Mouse (Mus musculus): ENCODE measurements around the gene Iqub. TPM values are rescaled to one million over a fixed set of nuclear protein-coding genes. Genes with fewer than 3 reads are reported as not detected.
A peak's percentile ranks its signal among the peaks of the same experiment; 100 is the strongest.

Iqub gene
- 0.27 and 0.31 TPM in 2 replicates for polyA plus RNA-seq (2015; fragmentation: Nextera tagmentation; extraction: Ambion mirVana)

DNA sequence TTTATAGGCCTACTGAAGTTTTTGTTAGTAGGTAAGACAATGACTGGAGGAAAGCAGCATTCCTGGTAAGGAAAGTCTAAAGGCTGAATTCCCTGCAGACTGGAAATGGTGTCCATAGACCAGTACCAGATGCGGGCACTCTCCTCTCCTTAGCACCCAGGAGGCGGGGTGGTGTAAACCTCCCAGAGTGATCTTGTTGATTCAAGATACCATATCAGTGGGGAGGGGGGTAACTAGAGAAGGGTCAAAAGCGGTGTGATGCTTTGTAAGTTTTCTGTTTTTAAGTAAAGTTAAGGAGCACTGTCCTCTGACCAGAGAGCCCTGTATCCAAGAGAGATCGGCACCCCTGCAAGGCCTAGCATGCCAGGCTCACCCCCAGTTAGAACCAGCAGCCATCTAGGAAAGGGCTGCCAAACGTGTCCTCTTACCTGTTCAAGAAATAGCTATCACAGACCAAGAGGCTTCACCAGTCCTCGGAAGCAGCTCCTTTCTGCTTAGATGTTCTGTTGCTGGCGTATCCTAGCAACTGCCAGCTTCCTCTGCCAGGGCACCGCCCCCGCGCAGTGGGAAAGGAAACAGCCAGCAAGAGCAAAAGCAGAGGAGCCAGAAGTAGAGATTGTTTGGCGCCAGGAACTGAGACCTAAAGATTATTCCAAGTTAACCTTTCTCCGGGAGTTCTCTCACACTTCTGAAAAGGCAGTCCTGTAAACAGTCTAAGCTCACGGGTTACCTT, at the start of gene Iqub:
Iqub (minus strand) TSS at position 516 of the 733 bp plus-strand sequence.
- H3K4me3 ChIP-seq, result peak within 1 kb of the TSS; percentile 10; the same call in 1 of the 2 replicates
- peak within 1 kb of the TSS; percentile 52 for H3K4me2 ChIP-seq
- peak; percentile 58; the same call in 1 of the 2 replicates for ATAC-seq (ENCODE audit: extremely low read depth, insufficient number of reproducible peaks, low FRiP score, low TSS enrichment)
- H3K27ac ChIP-seq (replicated peaks), result peak within 1 kb of the TSS; percentile 60; the same call in 1 of the 2 replicates
- peak within 1 kb of the TSS; percentile 25; the same call in 1 of the 2 replicates for H3K9ac ChIP-seq
- 15% methylated on average over 13 of the region's 13 CpGs for WGBS
- peaks cover 22% of the 10 kb centered on the region for H3K36me3 ChIP-seq
- no peaks in the 10 kb centered on the region for H3K27me3 ChIP-seq (replicated peaks)
- no peaks in the 10 kb centered on the region for H3K9me3 ChIP-seq
- peaks cover 11% of the 10 kb centered on the region for H3K4me1 ChIP-seq

- no peak for ATAC-seq (ENCODE audit: extremely low read depth, insufficient number of reproducible peaks, low FRiP score, low TSS enrichment)
These were observed 49.2 kb upstream of the Iqub start for GRCm38 (mm10) chr6:24564081-24564480.

DNA sequence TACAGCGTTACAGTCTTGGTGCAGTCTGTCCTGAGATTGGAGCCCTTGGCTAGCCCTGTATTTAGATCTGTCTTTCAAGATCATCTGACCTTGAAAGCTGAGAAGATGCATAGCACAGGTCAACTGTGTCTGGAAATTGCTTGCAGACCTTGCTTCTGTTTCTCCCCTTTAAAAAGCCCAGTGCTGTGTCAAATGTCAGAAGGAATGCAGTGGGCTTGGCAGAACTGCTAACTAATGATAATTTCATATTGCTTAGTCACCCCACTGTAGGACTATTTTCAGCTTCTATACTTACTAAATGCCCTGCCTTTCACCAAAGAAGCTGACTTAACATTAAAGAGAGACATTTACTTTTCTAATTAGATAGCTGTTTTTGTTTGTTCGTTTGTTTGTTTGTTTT, 40.6 kb upstream of the Iqub start:
- no peak overlapping the region for H3K4me3 ChIP-seq
- no peaks in the 10 kb centered on the region for H3K9me3 ChIP-seq
- no peaks in the 10 kb centered on the region for H3K27me3 ChIP-seq (replicated peaks)
- H3K36me3 ChIP-seq, result no peaks in the 10 kb centered on the region
- H3K4me1 ChIP-seq, result peaks cover 31% of the 10 kb centered on the region
- no peak overlapping the region for H3K4me2 ChIP-seq
- no peak overlapping the region for H3K9ac ChIP-seq
- H3K27ac ChIP-seq (replicated peaks), result peak overlapping the region; percentile 63
- ATAC-seq (ENCODE audit: extremely low read depth, insufficient number of reproducible peaks, low FRiP score, low TSS enrichment), result no peak
- WGBS, result 57% methylated on average over 2 of the region's 2 CpGs

More at GRCm38 (mm10) chr6:24564081-24564480, 49.2 kb upstream of the Iqub start:
- Histone ChIP-seq H3K4me2 (no peak overlapping the region), H3K9ac (no peak overlapping the region), H3K4me3 (no peak overlapping the region), H3K27ac (replicated peaks) (no peak overlapping the region), H3K9me3 (no peaks in the 10 kb centered on the region), H3K36me3 (no peaks in the 10 kb centered on the region), H3K27me3 (replicated peaks) (no peaks in the 10 kb centered on the region), H3K4me1 (no peaks in the 10 kb centered on the region)
- WGBS, result 58% methylated on average over 9 of the region's 9 CpGs

DNA sequence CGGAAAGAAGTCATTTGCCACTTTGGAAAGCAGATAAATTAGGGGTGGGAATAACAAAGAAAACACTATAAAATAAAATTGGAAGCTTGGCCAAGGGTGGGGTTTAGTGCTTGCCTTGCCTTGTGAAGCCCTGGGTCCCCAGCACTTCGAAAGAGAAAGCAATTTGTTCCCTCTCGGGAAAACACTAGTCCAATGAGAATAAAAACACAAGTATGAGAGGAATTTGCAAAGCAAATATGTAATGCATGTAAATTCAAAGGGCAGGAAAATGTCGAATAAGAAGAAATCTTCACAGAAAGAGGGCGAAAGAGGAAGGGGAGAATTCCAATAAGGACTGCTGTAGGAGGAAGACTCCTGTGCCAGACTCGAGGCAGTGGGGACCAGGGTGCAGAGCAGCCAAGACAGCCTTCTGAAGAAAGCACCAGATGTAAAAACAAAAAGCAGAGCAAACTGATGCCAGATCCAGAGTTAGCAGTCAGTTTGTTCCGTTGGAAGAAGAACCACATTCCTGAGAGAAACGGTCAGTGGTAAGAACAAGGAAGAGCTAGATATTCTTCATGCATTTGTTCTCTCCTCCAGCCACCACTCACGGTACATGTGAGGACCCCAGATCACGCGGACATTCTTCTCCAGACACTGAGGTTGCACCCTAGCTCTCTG, 39.7 kb upstream of the Iqub start:
- Histone ChIP-seq H3K9me3 (no peaks in the 10 kb centered on the region), H3K36me3 (no peaks in the 10 kb centered on the region), H3K9ac (0 out of 2 replicates have a peak overlapping the region, but pooled peaks have one; percentile 2), H3K4me2 (peak overlapping the region; percentile 10; the same call in 1 of the 2 replicates), H3K4me1 (peaks cover 31% of the 10 kb centered on the region), H3K27ac (replicated peaks) (peak overlapping the region; percentile 63), H3K27me3 (replicated peaks) (no peaks in the 10 kb centered on the region), H3K4me3 (no peak overlapping the region)
- no peak for ATAC-seq (ENCODE audit: extremely low read depth, insufficient number of reproducible peaks, low FRiP score, low TSS enrichment)
- 56% methylated on average over 11 of the region's 11 CpGs for WGBS

DNA sequence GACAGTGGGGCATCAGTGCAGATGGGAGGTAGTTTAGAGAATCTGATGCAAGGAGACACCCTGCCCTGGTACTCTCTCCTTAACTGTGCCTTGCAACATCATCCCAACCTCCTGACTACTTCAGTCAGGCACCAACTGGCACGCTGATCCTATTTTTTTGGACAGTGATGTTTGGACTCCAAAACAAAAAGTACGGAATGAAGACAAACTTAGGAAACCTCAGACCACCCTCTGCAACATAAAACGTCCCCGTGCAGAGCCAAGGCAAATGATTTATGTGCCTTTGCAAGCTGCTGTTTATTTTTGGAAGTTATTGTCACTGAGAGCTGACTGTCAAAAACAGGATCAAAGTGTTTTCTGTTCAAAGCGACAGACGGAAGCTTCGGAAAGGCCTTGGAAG, 37.2 kb upstream of the Iqub start:
- Histone ChIP-seq H3K9ac (peak overlapping the region; percentile 13; the same call in 1 of the 2 replicates), H3K4me2 (0 out of 2 replicates have a peak overlapping the region, but pooled peaks have one; percentile 7), H3K9me3 (no peaks in the 10 kb centered on the region), H3K36me3 (no peaks in the 10 kb centered on the region), H3K4me1 (peaks cover 32% of the 10 kb centered on the region), H3K27me3 (replicated peaks) (no peaks in the 10 kb centered on the region), H3K27ac (replicated peaks) (no peak overlapping the region), H3K4me3 (no peak overlapping the region)
- WGBS, result 29% methylated on average over 7 of the region's 7 CpGs
- ATAC-seq (ENCODE audit: extremely low read depth, insufficient number of reproducible peaks, low FRiP score, low TSS enrichment), result no peak

- no peaks in the 10 kb centered on the region for H3K27me3 ChIP-seq (replicated peaks)
- H3K4me2 ChIP-seq, result no peak overlapping the region
- no peaks in the 10 kb centered on the region for H3K36me3 ChIP-seq
- ATAC-seq (ENCODE audit: extremely low read depth, insufficient number of reproducible peaks, low FRiP score, low TSS enrichment), result no peak
- no peak overlapping the region for H3K4me3 ChIP-seq
- H3K9ac ChIP-seq, result no peak overlapping the region
- H3K9me3 ChIP-seq, result no peaks in the 10 kb centered on the region
- no peak overlapping the region for H3K27ac ChIP-seq (replicated peaks)
- 63% methylated on average over 2 of the region's 2 CpGs for WGBS
- H3K4me1 ChIP-seq, result peaks cover 31% of the 10 kb centered on the region
These were observed 34.9 kb upstream of the Iqub start for GRCm38 (mm10) chr6:24549801-24550200.

DNA sequence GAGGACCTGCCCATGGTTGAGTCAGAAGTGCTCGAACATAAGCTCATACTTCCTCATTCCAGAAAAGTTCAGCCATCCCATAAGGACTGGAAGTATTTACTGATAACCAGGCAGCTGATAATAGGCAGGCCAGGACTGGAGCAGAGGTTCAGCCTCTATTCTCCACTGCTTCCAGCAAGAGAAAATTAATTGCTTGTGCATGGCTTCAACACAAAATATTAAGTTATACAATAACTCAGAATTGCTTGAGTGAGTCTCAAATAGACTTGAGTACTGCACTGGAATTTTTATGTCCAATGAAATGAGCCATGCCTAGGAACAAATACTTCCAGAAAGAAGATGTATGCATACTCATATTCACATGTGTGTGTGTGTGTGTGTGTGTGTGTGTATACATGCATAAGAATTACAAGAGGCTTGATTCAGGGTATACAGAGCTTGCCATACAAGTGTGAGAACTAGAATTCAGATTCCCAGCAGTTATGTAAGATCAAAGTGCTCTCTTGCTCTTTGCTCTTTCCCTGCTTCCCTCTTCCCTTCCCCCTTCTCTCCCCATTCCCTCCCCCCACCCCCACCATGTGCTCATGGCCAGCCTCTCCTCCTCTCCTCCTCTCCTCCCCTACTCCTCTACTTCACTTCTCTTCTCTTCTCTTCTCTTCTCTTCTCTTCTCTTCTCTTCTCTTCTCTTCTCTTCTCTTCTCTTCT, 32.0 kb upstream of the Iqub start:
- 7% methylated on average over 1 of the region's 1 CpGs for WGBS
- Histone ChIP-seq H3K27ac (replicated peaks) (peak overlapping the region; percentile 73), H3K27me3 (replicated peaks) (no peaks in the 10 kb centered on the region), H3K9me3 (no peaks in the 10 kb centered on the region), H3K4me2 (peak overlapping the region; percentile 22; the same call in 1 of the 2 replicates), H3K9ac (no peak overlapping the region), H3K36me3 (no peaks in the 10 kb centered on the region), H3K4me3 (no peak overlapping the region), H3K4me1 (peaks cover 29% of the 10 kb centered on the region)
- ATAC-seq (ENCODE audit: extremely low read depth, insufficient number of reproducible peaks, low FRiP score, low TSS enrichment), result peak; percentile 46; the same call in 1 of the 2 replicates

DNA sequence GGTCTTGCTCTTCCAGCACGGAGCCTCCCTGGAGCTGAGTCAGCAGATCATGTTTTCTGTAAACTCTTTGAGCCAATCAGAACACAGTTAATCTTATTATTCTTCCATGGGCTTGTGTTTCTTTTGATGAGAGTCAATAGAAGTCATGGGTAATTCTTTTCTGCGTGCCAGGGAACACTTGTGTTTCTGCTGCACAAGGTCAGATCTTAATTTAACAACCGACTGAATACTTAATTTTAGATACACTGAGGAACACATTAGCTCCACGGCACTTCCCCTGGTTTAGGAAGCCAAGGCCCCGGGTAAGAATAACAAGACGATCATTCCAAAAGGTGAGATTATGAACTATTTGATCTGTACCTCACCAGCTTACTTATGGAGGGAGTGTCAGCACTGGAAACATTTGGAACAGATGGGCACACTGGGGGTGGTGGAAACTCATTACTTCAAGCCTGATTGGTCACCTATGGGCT, 28.3 kb upstream of the Iqub start:
- no peaks in the 10 kb centered on the region for H3K9me3 ChIP-seq
- WGBS, result 27% methylated on average over 6 of the region's 6 CpGs
- peak overlapping the region; percentile 22; the same call in 1 of the 2 replicates for H3K4me2 ChIP-seq
- peak overlapping the region; percentile 79 for H3K27ac ChIP-seq (replicated peaks)
- H3K4me3 ChIP-seq, result no peak overlapping the region
- peaks cover 35% of the 10 kb centered on the region for H3K4me1 ChIP-seq
- no peaks in the 10 kb centered on the region for H3K36me3 ChIP-seq
- no peak for ATAC-seq (ENCODE audit: extremely low read depth, insufficient number of reproducible peaks, low FRiP score, low TSS enrichment)
- H3K9ac ChIP-seq, result no peak overlapping the region
- no peaks in the 10 kb centered on the region for H3K27me3 ChIP-seq (replicated peaks)

DNA sequence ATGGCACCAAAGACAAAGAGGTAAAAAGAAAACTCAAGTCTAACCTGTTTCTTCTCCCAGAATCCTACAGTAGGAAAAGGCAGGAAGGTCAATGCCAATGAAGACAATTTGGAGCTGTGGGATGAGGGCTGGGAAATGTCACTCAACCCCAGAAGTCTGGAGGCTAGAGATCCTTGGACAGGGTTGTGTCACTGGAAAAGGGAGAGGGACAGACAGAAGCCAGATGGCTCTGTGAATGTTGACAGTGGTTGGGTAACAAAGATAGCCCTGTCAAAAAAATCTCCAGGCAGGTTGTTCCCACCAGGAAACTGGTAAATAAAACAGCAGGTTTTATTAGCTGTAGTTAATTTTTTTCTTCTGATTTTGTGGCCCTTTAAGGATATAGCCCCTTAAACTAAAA, 27.5 kb upstream of the Iqub start:
- no peak; the same call in 1 of the 2 replicates for ATAC-seq (ENCODE audit: extremely low read depth, insufficient number of reproducible peaks, low FRiP score, low TSS enrichment)

GRCm38 (mm10) chr6:24540106-24540505, 25.2 kb upstream of the Iqub start:
- no peaks in the 10 kb centered on the region for H3K36me3 ChIP-seq
- no peaks in the 10 kb centered on the region for H3K27me3 ChIP-seq (replicated peaks)
- ATAC-seq (ENCODE audit: extremely low read depth, insufficient number of reproducible peaks, low FRiP score, low TSS enrichment), result no peak
- H3K9ac ChIP-seq, result no peak overlapping the region
- no peaks in the 10 kb centered on the region for H3K9me3 ChIP-seq
- 57% methylated on average over 4 of the region's 4 CpGs for WGBS
- no peak overlapping the region for H3K27ac ChIP-seq (replicated peaks)
- H3K4me3 ChIP-seq, result no peak overlapping the region
- H3K4me1 ChIP-seq, result peaks cover 22% of the 10 kb centered on the region
- H3K4me2 ChIP-seq, result no peak overlapping the region

More for the DNA sequence above, 27.5 kb upstream of the Iqub start:
- Histone ChIP-seq H3K27ac (replicated peaks) (peak overlapping the region; percentile 79), H3K36me3 (no peaks in the 10 kb centered on the region), H3K4me3 (no peak overlapping the region), H3K9me3 (no peaks in the 10 kb centered on the region), H3K4me2 (no peak overlapping the region), H3K27me3 (replicated peaks) (no peaks in the 10 kb centered on the region), H3K4me1 (peaks cover 35% of the 10 kb centered on the region), H3K9ac (no peak overlapping the region)

DNA sequence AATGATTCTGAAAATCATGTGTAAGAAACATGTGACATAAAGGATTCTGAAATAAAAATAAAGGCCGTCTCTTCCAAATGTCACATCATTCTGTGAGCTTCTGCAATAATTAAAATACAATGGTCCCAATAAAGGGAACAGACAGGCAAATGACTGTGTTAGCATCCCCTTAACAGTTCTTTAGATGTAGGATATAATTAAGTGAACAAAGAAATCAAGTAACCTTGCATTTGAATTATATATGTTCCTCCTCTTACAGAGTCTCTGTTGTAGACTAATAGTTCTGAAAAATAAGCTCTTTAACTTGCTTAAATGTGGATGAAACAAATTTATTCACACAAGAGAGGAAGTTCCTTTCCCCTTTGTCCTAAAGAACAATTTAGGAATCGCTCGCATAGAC, 23.6 kb upstream of the Iqub start:
- Histone ChIP-seq H3K4me3 (no peak overlapping the region), H3K27me3 (replicated peaks) (no peaks in the 10 kb centered on the region), H3K4me1 (peaks cover 22% of the 10 kb centered on the region), H3K36me3 (no peaks in the 10 kb centered on the region), H3K9me3 (no peaks in the 10 kb centered on the region), H3K4me2 (no peak overlapping the region), H3K27ac (replicated peaks) (no peak overlapping the region), H3K9ac (no peak overlapping the region)
- no peak for ATAC-seq (ENCODE audit: extremely low read depth, insufficient number of reproducible peaks, low FRiP score, low TSS enrichment)
- WGBS, result 83% methylated on average over 3 of the region's 3 CpGs
